Mouse (Mus musculus) liver, adult 2 months (tissue): Measurements from ENCODE around the gene Slc41a3. TPM values are rescaled to one million over a fixed set of nuclear protein-coding genes. Genes with fewer than 3 reads are reported as not detected.
A peak's percentile ranks its signal among the peaks of the same experiment; 100 is the strongest.

Experiments
- DNase-seq: peaks from one replicate; pipeline ENCODE4 v3.0.0-alpha.2; 2011; ENCODE audit warnings: low read depth, low spot score; ENCODE audit errors: extremely low read depth
- H3K27ac ChIP-seq: fragments of 200-500 bp; replicated peaks from 2 replicates; pipeline ENCODE4 v1.5.1; 2012; ENCODE audit warnings: low read depth, mild to moderate bottlenecking, control low read depth, inconsistent platforms, low read length; ENCODE audit not compliant: insufficient read depth
- H3K27me3 ChIP-seq: fragments of 200-500 bp; 2 replicates; pipeline ENCODE4 v1.6.1; 2012; ENCODE audit warnings: mild to moderate bottlenecking, moderate library complexity, low read length, inconsistent platforms; ENCODE audit not compliant: control insufficient read depth, insufficient read depth
- H3K36me3 ChIP-seq: fragments of 200-500 bp; 2 replicates; pipeline ENCODE4 v1.6.1; 2012; ENCODE audit warnings: low read length, inconsistent platforms; ENCODE audit not compliant: control insufficient read depth, insufficient read depth
- H3K4me1 ChIP-seq: fragments of 200-500 bp; 2 replicates; pipeline ENCODE4 v1.6.1; 2011; ENCODE audit warnings: low read length; ENCODE audit not compliant: control insufficient read depth, insufficient read depth
- H3K4me3 ChIP-seq: fragments of 200-500 bp; 2 replicates; pipeline ENCODE4 v1.5.1; 2011; ENCODE audit warnings: low read depth, mild to moderate bottlenecking, control low read depth, low read length, moderate library complexity; ENCODE audit not compliant: insufficient read depth
- H3K79me2 ChIP-seq: fragments of 200-500 bp; 2 replicates; pipeline ENCODE4 v1.6.1; 2012; ENCODE audit warnings: inconsistent platforms, mild to moderate bottlenecking, low read length, moderate library complexity; ENCODE audit not compliant: control insufficient read depth, insufficient read depth
- H3K9ac ChIP-seq: fragments of 200-500 bp; 2 replicates; pipeline ENCODE4 v1.6.1; 2012; ENCODE audit warnings: low read depth, mild to moderate bottlenecking, control low read depth, inconsistent platforms, low read length
- CTCF ChIP-seq: fragments of 200-500 bp; IDR thresholded peaks from 2 replicates; pipeline ENCODE4 v1.5.1; 2011; ENCODE audit warnings: low read depth, low read length, control low read depth
- POLR2A ChIP-seq: fragments of 200-500 bp; IDR thresholded peaks from 2 replicates; pipeline ENCODE4 v1.6.1; 2011; ENCODE audit warnings: low read length, control low read depth; ENCODE audit not compliant: insufficient read depth; ENCODE audit errors: extremely low read depth
- WGBS: fragments of 180-500 bp; shearing (Covaris S2); methylation state at CpG from one replicate; pipeline ENCODE4 v1.1.7; 2018; 5-methylcytosine and 5-hydroxymethylcytosine counted together
- polyA plus RNA-seq: library from polyadenylated mRNA; depleted of rRNA; stranded (reverse); fragments of >200 nt; gene quantifications from 2 replicates; pipeline ENCODE4 v1.2.3, GENCODE M21; 2012
- total RNA-seq: library from RNA; depleted of rRNA; stranded (reverse); fragments of >200 nt; gene quantifications from 2 replicates; pipeline ENCODE4 v1.2.3, GENCODE M21; 2014

The Slc41a3 gene
- total and polyA plus RNA-seq, 2 experiments: 1.1 to 1.5 TPM

GRCm38 (mm10) chr6:90590707-90591106, 13.8 kb upstream of the Slc41a3 start:
- no peak overlapping the region for H3K4me3 ChIP-seq
- 85% methylated on average over 1 of the region's 1 CpGs for WGBS
- H3K4me1 ChIP-seq: 0 out of 2 replicates have a peak, but pooled peaks cover under 1% of the 10 kb centered on the region
- TF ChIP-seq CTCF (no peak), POLR2A (no peak)
- H3K9ac ChIP-seq: no peak overlapping the region
- peaks cover 93% of the 10 kb centered on the region for H3K36me3 ChIP-seq
- no peak for DNase-seq
- H3K27ac ChIP-seq: no peak overlapping the region
- H3K79me2 ChIP-seq: no peaks in the 10 kb centered on the region
- no peaks in the 10 kb centered on the region for H3K27me3 ChIP-seq

GRCm38 (mm10) chr6:90594972-90595371, 9.6 kb upstream of the Slc41a3 start:
- TF ChIP-seq POLR2A (no peak), CTCF (no peak)
- WGBS: 70% methylated on average over 1 of the region's 1 CpGs

GRCm38 (mm10) chr6:90597060-90597459, 7.5 kb upstream of the Slc41a3 start:
- Histone ChIP-seq H3K36me3 (peaks cover 65% of the 10 kb centered on the region), H3K27ac (peak overlapping the region; percentile 3; the same call in 1 of the 2 replicates), H3K79me2 (no peaks in the 10 kb centered on the region), H3K27me3 (no peaks in the 10 kb centered on the region), H3K9ac (no peak overlapping the region), H3K4me3 (no peak overlapping the region), H3K4me1 (peaks cover 26% of the 10 kb centered on the region)
- TF ChIP-seq CTCF (no peak), POLR2A (no peak)
- no peak for DNase-seq
- 65% methylated on average over 4 of the region's 4 CpGs for whole genome bisulfite sequencing

More at GRCm38 (mm10) chr6:90594972-90595371, 9.6 kb upstream of the Slc41a3 start:
- DNase-seq: no peak
- no peaks in the 10 kb centered on the region for H3K79me2 ChIP-seq
- no peak overlapping the region for H3K4me3 ChIP-seq
- peaks cover 82% of the 10 kb centered on the region for H3K36me3 ChIP-seq
- peaks cover 21% of the 10 kb centered on the region for H3K4me1 ChIP-seq
- H3K27ac ChIP-seq: no peak overlapping the region
- H3K9ac ChIP-seq: no peak overlapping the region
- H3K27me3 ChIP-seq: no peaks in the 10 kb centered on the region

GRCm38 (mm10) chr6:90597592-90597991, 6.9 kb upstream of the Slc41a3 start:
- Histone ChIP-seq H3K36me3 (peaks cover 59% of the 10 kb centered on the region), H3K27ac (peak overlapping the region; percentile 38; the same call in 1 of the 2 replicates), H3K27me3 (no peaks in the 10 kb centered on the region), H3K79me2 (no peaks in the 10 kb centered on the region), H3K4me1 (peaks cover 26% of the 10 kb centered on the region), H3K9ac (no peak overlapping the region), H3K4me3 (no peak overlapping the region)
- 14% methylated on average over 2 of the region's 2 CpGs for WGBS
- peak; percentile 94 for DNase-seq
- no peak for TF ChIP-seq POLR2A
- no peak for TF ChIP-seq CTCF

GRCm38 (mm10) chr6:90598197-90598596, 6.3 kb upstream of the Slc41a3 start:
- WGBS: 80% methylated on average over 6 of the region's 6 CpGs
- peak overlapping the region; percentile 38 for H3K27ac ChIP-seq
- TF ChIP-seq CTCF: no peak
- no peak for TF ChIP-seq POLR2A
- DNase-seq: no peak
- no peak overlapping the region for H3K4me3 ChIP-seq
- H3K79me2 ChIP-seq: no peaks in the 10 kb centered on the region
- peaks cover 53% of the 10 kb centered on the region for H3K36me3 ChIP-seq
- no peak overlapping the region for H3K9ac ChIP-seq
- H3K4me1 ChIP-seq: peaks cover 28% of the 10 kb centered on the region
- no peaks in the 10 kb centered on the region for H3K27me3 ChIP-seq

GRCm38 (mm10) chr6:90600351-90600750, 4.2 kb upstream of the Slc41a3 start:
- H3K9ac ChIP-seq: no peak overlapping the region
- 26% methylated on average over 4 of the region's 4 CpGs for WGBS
- no peaks in the 10 kb centered on the region for H3K27me3 ChIP-seq
- no peak overlapping the region for H3K4me3 ChIP-seq
- H3K4me1 ChIP-seq: peaks cover 38% of the 10 kb centered on the region
- 0 out of 2 replicates have a peak, but pooled peaks have one; percentile 21 for TF ChIP-seq POLR2A
- TF ChIP-seq CTCF: no peak
- H3K36me3 ChIP-seq: peaks cover 34% of the 10 kb centered on the region
- peak; percentile 95 for DNase-seq
- no peaks in the 10 kb centered on the region for H3K79me2 ChIP-seq
- peak overlapping the region; percentile 63 for H3K27ac ChIP-seq
